Mouse (Mus musculus) testis, adult 2 months (tissue): ENCODE measurements around the gene Ncor2.

Source experiments
- CTCF ChIP-seq: fragments of 200-500 bp; IDR thresholded peaks from 2 replicates; pipeline ENCODE4 v1.5.1; 2012; ENCODE audit warnings: low read depth, mild to moderate bottlenecking, inconsistent platforms, low read length, moderate library complexity; ENCODE audit not compliant: control insufficient read depth, insufficient read depth, insufficient replicate concordance
- POLR2A ChIP-seq: fragments of 200-500 bp; IDR thresholded peaks from 2 replicates; pipeline ENCODE4 v1.6.1; 2012; ENCODE audit warnings: low read depth, mild to moderate bottlenecking, inconsistent platforms, low read length, moderate library complexity; ENCODE audit not compliant: control insufficient read depth

- TF ChIP-seq CTCF (no peak), POLR2A (no peak)
Measured at GRCm38 (mm10) chr5:125071919-125072318, 107.1 kb downstream of the Ncor2 start.
